Mouse (Mus musculus) heart, embryonic 11.5 days (tissue): Measurements from ENCODE around the gene Tmem30a. TPM values are rescaled to one million over a fixed set of nuclear protein-coding genes. Genes with fewer than 3 reads are reported as not detected.

Source experiments
- polyA plus RNA-seq: library from polyadenylated mRNA; unstranded; fragments of >200 nt; fragmentation: Nextera tagmentation; extraction: Ambion mirVana; gene quantifications from 2 replicates; pipeline ENCODE4 v1.2.1, GENCODE M21; 2014

Gene Tmem30a
- polyA plus RNA-seq, 1 experiment from 2014 or later, result 88.2 TPM

Other genes with a start within 250 kb of the Tmem30a start
- 13.2 and 14.3 TPM in 2 replicates for gene Col12a1, start 74.7 kb downstream of the Tmem30a start, polyA plus RNA-seq
- 1,200 and 1,220 TPM in 2 replicates for gene Cox7a2, start 33.6 kb downstream of the Tmem30a start, polyA plus RNA-seq
- 17.0 and 19.8 TPM in 2 replicates for gene Filip1, start 219.3 kb upstream of the Tmem30a start, polyA plus RNA-seq